Mouse (Mus musculus) heart, embryonic 14.5 days (tissue): ENCODE measurements around the gene Syt2. TPM values are rescaled to one million over a fixed set of nuclear protein-coding genes. Genes with fewer than 3 reads are reported as not detected.

Experiments
- ATAC-seq: fragments of 200-750 bp; cut with Nextera tagmentation; 2 replicates; pipeline ENCODE4 v1.8.0; 2017; ENCODE audit warnings: low read depth, moderate TSS enrichment; ENCODE audit not compliant: insufficient number of reproducible peaks, insufficient read depth, low FRiP score
- H3K27ac ChIP-seq, 2 experiments: fragments of 200-500 bp in 1 of 2; fragments of 300-500 bp in 1 of 2; sonication (generic) in 1 of 2; replicated peaks in 1 of 2; 2 replicates each; pipeline ENCODE4 v1.5.1; 2012 to 2014; ENCODE audit warnings: low read depth in 2 of 2, low read length in 2 of 2, control low read depth in 1 of 2, mild to moderate bottlenecking in 1 of 2, mixed read lengths in 1 of 2; ENCODE audit not compliant: control insufficient read depth in 1 of 2, insufficient read depth in 1 of 2
- H3K27me3 ChIP-seq: fragments of 300-500 bp; sonication (generic); 2 replicates; pipeline ENCODE4 v1.6.1; 2014; ENCODE audit warnings: mild to moderate bottlenecking, low read length, control low read depth; ENCODE audit not compliant: control insufficient read depth, insufficient read depth
- H3K36me3 ChIP-seq: fragments of 300-500 bp; sonication (generic); 2 replicates; pipeline ENCODE4 v1.6.1; 2014; ENCODE audit warnings: mild to moderate bottlenecking, control low read depth, low read length, mixed read lengths; ENCODE audit not compliant: control insufficient read depth, insufficient read depth
- H3K4me1 ChIP-seq, 2 experiments: fragments of 200-500 bp in 1 of 2; fragments of 300-500 bp in 1 of 2; sonication (generic) in 1 of 2; 2 replicates each; pipeline ENCODE4 v1.6.1; 2012 to 2014; ENCODE audit warnings: low read length in 2 of 2, control low read depth in 1 of 2, mixed read lengths in 1 of 2; ENCODE audit not compliant: control insufficient read depth in 2 of 2, insufficient read depth in 2 of 2
- H3K4me2 ChIP-seq: fragments of 300-500 bp; sonication (generic); 2 replicates; pipeline ENCODE4 v1.6.1; 2014; ENCODE audit warnings: mild to moderate bottlenecking, low read length
- H3K4me3 ChIP-seq, 2 experiments: fragments of 200-500 bp in 1 of 2; fragments of 300-500 bp in 1 of 2; sonication (generic) in 1 of 2; 2 replicates each; pipeline ENCODE4 v1.5.1; 2012 to 2014; ENCODE audit warnings: low read length in 2 of 2, mild to moderate bottlenecking in 2 of 2, control low read depth in 1 of 2, low read depth in 1 of 2, moderate library complexity in 1 of 2; ENCODE audit not compliant: control insufficient read depth in 1 of 2, insufficient read depth in 1 of 2
- H3K9ac ChIP-seq: fragments of 300-500 bp; sonication (generic); 2 replicates; pipeline ENCODE4 v1.6.1; 2014; ENCODE audit warnings: mild to moderate bottlenecking, low read length
- H3K9me3 ChIP-seq: fragments of 300-500 bp; sonication (generic); 2 replicates; pipeline ENCODE4 v1.6.1; 2016; ENCODE audit warnings: low read length, control low read depth; ENCODE audit not compliant: control insufficient read depth
- WGBS: fragments of 180-500 bp; shearing (Covaris S2); extraction: QIAGEN DNeasy Blood & Tissue Kit; methylation state at CpG from one replicate; pipeline ENCODE4 v1.1.7; 2014; 5-methylcytosine and 5-hydroxymethylcytosine counted together
- polyA plus RNA-seq: library from polyadenylated mRNA; unstranded; fragments of >200 nt; fragmentation: Nextera tagmentation; extraction: Ambion mirVana; gene quantifications from 2 replicates; pipeline ENCODE4 v1.2.1, GENCODE M21; 2014

Syt2 gene
- polyA plus RNA-seq = 0.08 and 0.42 TPM in 2 replicates

GRCm38 (mm10) chr1:134646261-134646962 is at the start of gene Syt2:
Syt2 (plus strand) TSS chr1:134646677.
- Histone ChIP-seq H3K27me3 (peaks cover 80% of the 10 kb centered on the region), H3K36me3 (no peaks in the 10 kb centered on the region), H3K4me2 (peak within 1 kb of the TSS; percentile 96), H3K9ac (peak within 1 kb of the TSS; percentile 48), H3K4me3 (peak within 1 kb of the TSS; percentile 56 to 60), H3K27ac (no peak within 1 kb of the TSS), H3K4me1 (peaks cover 2 to 14% of the 10 kb centered on the region in 2 experiments; a peak in 3 of 4 replicates), H3K9me3 (no peaks in the 10 kb centered on the region)
- ATAC-seq = no peak
- under 1% methylated on average over 61 of the region's 63 CpGs for WGBS

- H3K36me3 ChIP-seq = peaks cover 88% of the 10 kb centered on the region
- 73% methylated on average over 9 of the region's 9 CpGs for WGBS
- no peak for ATAC-seq
- no peak overlapping the region for H3K4me2 ChIP-seq
- H3K9ac ChIP-seq = no peak overlapping the region
- no peaks in the 10 kb centered on the region for H3K27me3 ChIP-seq
- H3K4me1 ChIP-seq = no peaks in the 10 kb centered on the region
- H3K4me3 ChIP-seq = no peak overlapping the region
- H3K9me3 ChIP-seq = no peaks in the 10 kb centered on the region
- H3K27ac ChIP-seq = no peak overlapping the region
Measured at GRCm38 (mm10) chr1:134597339-134598054, 49.0 kb upstream of the Syt2 start.

- no peak overlapping the region for H3K4me2 ChIP-seq
- H3K27me3 ChIP-seq = no peaks in the 10 kb centered on the region
- no peaks in the 10 kb centered on the region for H3K4me1 ChIP-seq
- 95% methylated on average over 2 of the region's 2 CpGs for WGBS
- H3K27ac ChIP-seq = no peak overlapping the region
- H3K9ac ChIP-seq = no peak overlapping the region
- H3K36me3 ChIP-seq = peaks cover 90% of the 10 kb centered on the region
- ATAC-seq = no peak
- H3K9me3 ChIP-seq = no peaks in the 10 kb centered on the region
- no peak overlapping the region for H3K4me3 ChIP-seq
Measured at GRCm38 (mm10) chr1:134604086-134604485, 42.4 kb upstream of the Syt2 start.

GRCm38 (mm10) chr1:134605670-134606069 is 40.8 kb upstream of the Syt2 start:
- Histone ChIP-seq H3K27me3 (no peaks in the 10 kb centered on the region), H3K36me3 (peaks cover 88% of the 10 kb centered on the region), H3K27ac (no peak overlapping the region), H3K9me3 (no peaks in the 10 kb centered on the region), H3K4me3 (no peak overlapping the region), H3K4me2 (no peak overlapping the region), H3K4me1 (no peaks in the 10 kb centered on the region), H3K9ac (no peak overlapping the region)
- 82% methylated on average over 8 of the region's 8 CpGs for WGBS
- ATAC-seq = no peak

- Histone ChIP-seq H3K36me3 (peaks cover 83% of the 10 kb centered on the region), H3K27me3 (no peaks in the 10 kb centered on the region), H3K9ac (no peak overlapping the region), H3K4me1 (no peaks in the 10 kb centered on the region), H3K9me3 (no peaks in the 10 kb centered on the region), H3K4me3 (no peak overlapping the region), H3K4me2 (no peak overlapping the region), H3K27ac (no peak overlapping the region)
- no peak for ATAC-seq
- 92% methylated on average over 2 of the region's 2 CpGs for WGBS
Measured at GRCm38 (mm10) chr1:134606381-134606780, 40.1 kb upstream of the Syt2 start.

- no peak overlapping the region for H3K9ac ChIP-seq
- H3K27me3 ChIP-seq = no peaks in the 10 kb centered on the region
- H3K4me3 ChIP-seq = no peak overlapping the region
- no peaks in the 10 kb centered on the region for H3K4me1 ChIP-seq
- H3K27ac ChIP-seq = no peak overlapping the region
- peaks cover 80% of the 10 kb centered on the region for H3K36me3 ChIP-seq
- ATAC-seq = no peak
- H3K9me3 ChIP-seq = no peaks in the 10 kb centered on the region
- WGBS = 89% methylated on average over 1 of the region's 1 CpGs
- no peak overlapping the region for H3K4me2 ChIP-seq
Measured at GRCm38 (mm10) chr1:134607279-134607678, 39.2 kb upstream of the Syt2 start.

- no peaks in the 10 kb centered on the region for H3K9me3 ChIP-seq
- no peak for ATAC-seq
- no peaks in the 10 kb centered on the region for H3K4me1 ChIP-seq
- H3K4me3 ChIP-seq = no peak overlapping the region
- no peaks in the 10 kb centered on the region for H3K27me3 ChIP-seq
- H3K9ac ChIP-seq = no peak overlapping the region
- no peak overlapping the region for H3K27ac ChIP-seq
- H3K4me2 ChIP-seq = no peak overlapping the region
- 86% methylated on average over 4 of the region's 4 CpGs for WGBS
- H3K36me3 ChIP-seq = peaks cover 86% of the 10 kb centered on the region
Measured at GRCm38 (mm10) chr1:134609172-134609571, 37.3 kb upstream of the Syt2 start.
